Mouse (Mus musculus) thymus, postnatal 25 days (tissue): ENCODE measurements around the gene Zfp616.

ENCODE experiments used
- DNase-seq: peaks from one replicate; pipeline ENCODE4 v3.0.0; 2022

Gene Zfp616

GRCm38 (mm10) chr11:74069655-74070054 is at the start of gene Zfp616:
Gene Zfp616, plus strand, starts transcription at chr11:74069955.
- DNase-seq, result no peak

DNA sequence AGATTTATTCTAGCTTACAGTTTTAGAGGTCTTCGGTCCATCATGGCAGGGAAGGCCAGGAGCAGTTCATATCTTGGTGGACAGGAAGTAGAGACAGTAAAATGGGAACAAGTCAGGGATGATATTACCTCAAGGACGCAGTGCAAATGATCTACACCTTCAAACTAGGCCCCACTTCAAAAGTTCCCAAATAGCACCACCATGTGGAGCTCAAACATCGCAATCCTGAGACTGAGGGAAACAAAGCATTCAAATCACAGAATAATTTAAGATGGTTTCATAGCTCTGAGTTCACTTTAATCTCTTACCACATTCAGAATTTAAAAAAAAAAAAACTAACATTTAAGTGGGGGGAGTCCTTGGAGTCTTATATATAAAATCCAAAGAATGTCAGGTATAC is 18.4 kb upstream of the Zfp616 start:
- DNase-seq, result no peak

GRCm38 (mm10) chr11:74056451-74056850 is 13.3 kb upstream of the Zfp616 start, which contains the start of the genes Olfr139 and Olfr399:
Gene Olfr139, minus strand, starts transcription at chr11:74056551.
Gene Olfr399, minus strand, starts transcription at chr11:74056615.
- no peak for DNase-seq

- DNase-seq, result no peak
Measured at GRCm38 (mm10) chr11:74100724-74101123, 31.0 kb downstream of the Zfp616 start.

DNA sequence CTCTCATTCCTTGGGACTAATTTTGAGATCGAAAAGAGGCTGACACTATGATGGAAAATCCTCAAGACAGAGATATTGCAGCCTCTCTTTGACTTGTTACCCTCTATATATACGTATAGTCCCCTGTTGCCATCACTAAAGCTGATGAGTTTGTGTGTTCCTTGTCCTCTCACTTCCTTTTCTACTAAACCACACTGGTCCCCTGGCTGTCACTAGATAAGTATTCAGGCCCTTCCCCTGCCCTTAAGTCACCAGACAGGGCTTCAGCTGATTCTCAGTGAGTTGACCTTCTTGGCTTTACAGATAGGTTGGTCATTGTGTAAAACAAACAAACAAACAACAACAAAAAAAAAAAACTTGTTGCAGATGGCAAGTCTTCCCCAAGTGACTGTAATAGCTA is 31.8 kb downstream of the Zfp616 start:
- DNase-seq, result no peak

GRCm38 (mm10) chr11:74105066-74105465 is 35.3 kb downstream of the Zfp616 start:
- DNase-seq, result no peak

GRCm38 (mm10) chr11:74113412-74113811 is 43.7 kb downstream of the Zfp616 start, which contains the start of gene Olfr401:
Gene Olfr401, plus strand, starts transcription at chr11:74113712.
- no peak for DNase-seq
